In genomic region chr8:84708071-84708541, GRCm38 (mm10) we compare ENCODE assay signal across 1 mouse cellular context.
TF ChIP-seq lines count a peak whose summit lies in the region.

No protein-coding gene starts in this region.

TF ChIP-seq in CH12.LX, 34 proteins besides CTCF, POLR2A, EP300 and RAD21:
- TF ChIP-seq JUND (conservative IDR thresholded peaks at IDR 0.05; ENCODE audit: low read depth, low read length) (no peak), JUN (IDR thresholded peaks at IDR 0.05; ENCODE audit: insufficient read depth, low read depth, low read length) (no peak), USF1 (IDR thresholded peaks at IDR 0.05; ENCODE audit: low read depth, low read length) (no peak), RCOR1 (conservative IDR thresholded peaks at IDR 0.05; ENCODE audit: low read depth, low read length) (no peak), POLR2AphosphoS2 (IDR thresholded peaks at IDR 0.05; ENCODE audit: low read depth, low read length) (no peak), ZMIZ1 (IDR thresholded peaks at IDR 0.05; ENCODE audit: low read depth, low read length) (no peak), MEF2A (IDR thresholded peaks at IDR 0.05; ENCODE audit: borderline replicate concordance, low read depth, low read length) (no peak), HCFC1 (IDR thresholded peaks at IDR 0.05; ENCODE audit: low read depth, low read length) (no peak), ZC3H11A (IDR thresholded peaks at IDR 0.05; ENCODE audit: low read depth, low read length) (no peak), IRF4 (IDR thresholded peaks at IDR 0.05; ENCODE audit: low read depth, low read length) (no peak), USF2 (conservative IDR thresholded peaks at IDR 0.05; ENCODE audit: low read depth, low read length) (no peak), CHD2 (IDR thresholded peaks at IDR 0.05; ENCODE audit: low read length) (no peak), SMC3 (IDR thresholded peaks at IDR 0.05; ENCODE audit: low read depth, low read length) (no peak), NELFE (IDR thresholded peaks at IDR 0.05; ENCODE audit: low read depth, low read length) (no peak), ETS1 (conservative IDR thresholded peaks at IDR 0.05; ENCODE audit: low read depth, low read length) (no peak), PAX5 (IDR thresholded peaks at IDR 0.05; ENCODE audit: low read length) (no peak), MAX (IDR thresholded peaks at IDR 0.05; ENCODE audit: low read length) (no peak), CHD1 (IDR thresholded peaks at IDR 0.05; ENCODE audit: low read depth, low read length) (no peak)
